Mouse (Mus musculus): ENCODE results near the gene Becn1. TPM values are rescaled to one million over a fixed set of nuclear protein-coding genes. Genes with fewer than 3 reads are reported as not detected.
A peak's percentile ranks its signal among the peaks of the same experiment; 100 is the strongest.

The Becn1 gene
- polyA plus RNA-seq, 1 experiment from 2014 or later: 138 TPM

DNA sequence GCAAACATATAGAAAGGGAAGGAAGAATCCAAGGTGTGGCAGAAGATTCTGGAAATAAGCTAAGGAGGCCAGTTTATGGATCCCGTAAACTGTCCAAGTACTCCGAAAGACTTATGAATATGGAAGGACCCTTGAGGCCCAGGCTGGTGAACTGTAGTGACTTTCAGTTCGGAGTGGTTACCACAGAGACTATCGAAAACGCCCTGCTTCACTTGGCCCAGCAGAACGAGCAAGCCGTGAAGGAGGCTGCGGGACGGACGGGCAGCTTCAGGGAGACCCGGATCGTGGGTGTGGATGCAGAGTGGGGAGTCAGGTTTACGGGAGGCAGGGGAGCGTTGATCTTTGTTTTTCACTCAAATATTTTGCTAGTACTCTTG, 22.9 kb downstream of the Becn1 start:
- no peak overlapping the region; the same call in 1 of the 2 replicates for H3K9ac ChIP-seq (ENCODE audit: low read depth, low read length)
- peaks cover 2% of the 10 kb centered on the region; the same call in 1 of the 2 replicates for H3K36me3 ChIP-seq (ENCODE audit: control insufficient read depth, insufficient read depth, low read length)
- H3K4me1 ChIP-seq (ENCODE audit: control insufficient read depth, insufficient read depth, low read length): peaks cover 20% of the 10 kb centered on the region
- 44% methylated on average over 14 of the region's 14 CpGs for WGBS (ENCODE audit: insufficient replicate concordance)
- 0 out of 2 replicates have a peak, but pooled peaks cover 5% of the 10 kb centered on the region for H3K27me3 ChIP-seq (ENCODE audit: control insufficient read depth, insufficient read depth, low read length)
- no peak overlapping the region for H3K27ac ChIP-seq (ENCODE audit: low read depth, low read length)
- peak overlapping the region; percentile 72 for H3K4me3 ChIP-seq (ENCODE audit: low read depth, low read length)
- H3K9me3 ChIP-seq (replicated peaks; ENCODE audit: control insufficient read depth, low read length): no peaks in the 10 kb centered on the region
- peak overlapping the region; percentile 75 for H3K4me2 ChIP-seq
- ATAC-seq (replicated peaks; ENCODE audit: insufficient number of reproducible peaks, low FRiP score, low TSS enrichment): no peak; the same call in 1 of the 2 replicates

DNA sequence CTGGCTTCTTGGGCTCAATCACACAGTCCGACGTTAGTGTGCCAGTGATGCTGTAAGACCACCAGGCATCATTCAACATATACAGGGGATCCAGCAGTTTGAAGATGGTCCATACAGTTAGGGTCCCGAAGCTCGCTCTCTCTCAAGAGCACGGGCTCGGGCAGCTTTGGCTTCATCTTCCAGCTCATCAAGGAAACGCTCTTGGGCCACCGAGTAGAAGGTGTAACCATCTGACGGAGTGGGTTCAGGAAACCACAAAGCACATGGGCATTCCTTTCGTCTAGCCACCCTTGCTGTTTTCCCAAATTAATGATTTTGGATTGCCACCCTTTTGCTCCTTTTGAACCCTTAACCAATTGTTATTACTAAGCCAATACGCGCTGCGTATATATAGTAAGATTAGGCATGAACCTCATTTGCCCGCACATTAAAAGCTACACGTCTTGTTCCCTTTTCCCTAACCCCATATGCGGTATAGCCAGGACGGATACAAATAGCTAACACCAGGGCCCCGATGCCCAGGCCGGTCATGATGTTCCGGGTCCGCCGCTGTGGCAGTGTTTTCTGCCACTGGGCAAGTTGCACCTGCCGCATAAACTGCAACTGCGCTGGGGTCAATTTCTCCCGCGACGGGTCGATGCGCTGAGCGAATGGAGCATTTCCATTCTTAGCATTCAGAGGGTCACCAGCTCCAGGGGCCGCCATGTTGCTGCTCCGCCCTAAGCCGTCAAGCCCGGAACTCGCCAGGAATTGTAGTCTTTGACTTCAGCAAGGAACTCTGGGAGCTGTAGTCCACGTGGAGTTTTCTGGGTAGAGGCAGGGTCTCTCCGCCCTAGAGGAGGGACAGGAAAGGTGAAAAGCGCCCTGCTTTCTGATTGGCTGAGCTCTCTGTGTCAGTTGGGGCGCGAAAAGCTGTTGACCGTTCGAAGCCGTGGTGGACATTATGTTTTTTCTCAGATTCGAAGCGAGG, 23.6 kb downstream of the Becn1 start, which contains the start of the genes Cntd1 and Coa3:
Gene Cntd1 (plus strand): TSS at position 790 of the 970 bp plus-strand sequence.
Gene Coa3 (minus strand): TSS at position 892 of the 970 bp plus-strand sequence.
- ATAC-seq (replicated peaks; ENCODE audit: insufficient number of reproducible peaks, low FRiP score, low TSS enrichment): peak; percentile 89
- H3K9ac ChIP-seq (ENCODE audit: low read depth, low read length): peak within 1 kb of the TSS; percentile 77
- peaks cover 2% of the 10 kb centered on the region; the same call in 1 of the 2 replicates for H3K36me3 ChIP-seq (ENCODE audit: control insufficient read depth, insufficient read depth, low read length)
- H3K27me3 ChIP-seq (ENCODE audit: control insufficient read depth, insufficient read depth, low read length): 0 out of 2 replicates have a peak, but pooled peaks cover 5% of the 10 kb centered on the region
- 8% methylated on average over 45 of the region's 45 CpGs for WGBS (ENCODE audit: insufficient replicate concordance)
- H3K9me3 ChIP-seq (replicated peaks; ENCODE audit: control insufficient read depth, low read length): no peaks in the 10 kb centered on the region
- H3K27ac ChIP-seq (ENCODE audit: low read depth, low read length): peak within 1 kb of the TSS; percentile 50
- H3K4me1 ChIP-seq (ENCODE audit: control insufficient read depth, insufficient read depth, low read length): peaks cover 20% of the 10 kb centered on the region
- H3K4me3 ChIP-seq (ENCODE audit: low read depth, low read length): peak within 1 kb of the TSS; percentile 72
- H3K4me2 ChIP-seq: peak within 1 kb of the TSS; percentile 75

DNA sequence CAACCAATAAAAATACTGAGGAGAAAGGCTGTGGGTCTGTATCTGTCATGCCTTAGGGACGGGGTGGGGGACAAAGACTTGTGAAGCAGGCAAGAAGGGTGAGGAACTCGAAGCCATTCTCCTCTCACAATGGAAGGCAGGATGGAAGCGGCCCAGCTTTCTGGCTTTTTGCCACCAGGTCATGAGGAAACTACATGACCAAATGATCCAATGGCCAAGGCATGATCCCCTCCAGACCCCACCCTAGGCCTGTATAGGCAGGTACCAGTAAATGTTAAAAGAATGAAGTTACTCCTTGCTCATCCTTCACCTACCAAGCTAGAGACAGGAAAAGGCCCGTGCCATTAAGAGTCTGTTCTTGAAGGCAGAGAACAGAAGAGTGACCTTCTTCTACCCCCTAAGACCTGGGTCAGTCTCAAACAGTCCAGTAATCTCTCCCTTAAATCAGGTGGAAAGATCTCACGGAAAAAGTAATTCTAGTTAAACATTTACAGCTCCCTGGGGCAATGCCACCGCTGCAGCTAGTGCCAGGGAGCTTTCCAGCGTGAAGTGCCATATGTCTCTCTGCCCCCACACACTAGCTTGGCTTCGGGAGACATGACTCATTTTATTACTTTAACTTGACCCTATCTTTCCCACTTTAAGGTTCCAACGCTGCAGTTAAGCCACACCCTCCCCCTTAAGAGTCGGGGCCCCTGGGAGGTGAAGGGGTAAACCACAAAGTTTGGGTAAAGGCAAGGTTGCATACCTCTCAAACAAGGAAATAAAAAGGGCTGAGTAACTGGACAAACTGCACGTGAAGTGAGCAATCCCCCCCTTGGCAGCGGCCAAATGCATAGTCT, 24.5 kb downstream of the Becn1 start:
- Histone ChIP-seq H3K27me3 (ENCODE audit: control insufficient read depth, insufficient read depth, low read length) (0 out of 2 replicates have a peak, but pooled peaks cover 5% of the 10 kb centered on the region), H3K9me3 (replicated peaks; ENCODE audit: control insufficient read depth, low read length) (no peaks in the 10 kb centered on the region), H3K9ac (ENCODE audit: low read depth, low read length) (peak overlapping the region; percentile 77), H3K27ac (ENCODE audit: low read depth, low read length) (no peak overlapping the region), H3K36me3 (ENCODE audit: control insufficient read depth, insufficient read depth, low read length) (peaks cover 2% of the 10 kb centered on the region; the same call in 1 of the 2 replicates), H3K4me3 (ENCODE audit: low read depth, low read length) (peak overlapping the region; percentile 72), H3K4me2 (peak overlapping the region; percentile 75), H3K4me1 (ENCODE audit: control insufficient read depth, insufficient read depth, low read length) (peaks cover 20% of the 10 kb centered on the region)
- ATAC-seq (replicated peaks; ENCODE audit: insufficient number of reproducible peaks, low FRiP score, low TSS enrichment): no peak
- WGBS (ENCODE audit: insufficient replicate concordance): 72% methylated on average over 12 of the region's 12 CpGs

DNA sequence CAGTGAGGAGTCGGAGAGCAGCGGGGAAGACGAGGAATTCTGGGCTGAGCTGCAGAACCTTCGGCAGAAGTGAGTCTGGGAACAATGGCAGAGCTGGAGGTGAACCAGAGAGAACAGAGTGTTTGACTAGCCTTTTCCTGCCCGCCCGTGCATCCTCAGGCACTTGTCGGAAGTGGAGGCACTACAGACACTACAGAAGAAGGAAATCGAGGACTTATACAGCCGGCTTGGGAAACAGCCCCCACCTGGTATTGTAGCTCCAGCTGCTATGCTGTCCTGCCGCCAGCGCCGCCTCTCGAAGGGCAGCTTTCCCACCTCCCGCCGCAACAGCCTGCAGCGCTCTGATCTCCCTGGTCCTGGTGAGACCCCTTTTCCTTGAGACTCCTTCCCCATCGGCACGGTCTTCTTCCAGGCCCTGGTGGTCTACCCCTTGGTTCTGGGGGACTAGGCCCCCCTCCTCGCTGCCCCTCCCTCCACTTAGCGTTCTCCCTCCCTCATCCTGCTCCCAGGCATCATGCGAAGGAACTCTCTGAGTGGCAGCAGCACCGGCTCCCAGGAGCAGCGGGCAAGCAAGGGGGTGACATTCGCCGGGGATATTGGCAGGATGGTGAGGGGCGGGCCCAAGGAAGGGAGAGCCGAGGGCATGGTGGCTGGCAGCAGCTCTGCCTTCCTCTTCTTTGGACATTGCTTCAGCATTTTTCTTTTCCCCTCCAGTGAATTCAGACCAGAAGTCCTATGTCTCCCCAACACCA, 25.6 kb downstream of the Becn1 start:
- Histone ChIP-seq H3K4me2 (peak overlapping the region; percentile 47), H3K27me3 (ENCODE audit: control insufficient read depth, insufficient read depth, low read length) (0 out of 2 replicates have a peak, but pooled peaks cover 5% of the 10 kb centered on the region), H3K9me3 (replicated peaks; ENCODE audit: control insufficient read depth, low read length) (no peaks in the 10 kb centered on the region), H3K4me1 (ENCODE audit: control insufficient read depth, insufficient read depth, low read length) (peaks cover 20% of the 10 kb centered on the region), H3K4me3 (ENCODE audit: low read depth, low read length) (0 out of 2 replicates have a peak overlapping the region, but pooled peaks have one; percentile 2), H3K36me3 (ENCODE audit: control insufficient read depth, insufficient read depth, low read length) (peaks cover 2% of the 10 kb centered on the region; the same call in 1 of the 2 replicates), H3K9ac (ENCODE audit: low read depth, low read length) (no peak overlapping the region), H3K27ac (ENCODE audit: low read depth, low read length) (no peak overlapping the region)
- ATAC-seq (replicated peaks; ENCODE audit: insufficient number of reproducible peaks, low FRiP score, low TSS enrichment): no peak
- WGBS (ENCODE audit: insufficient replicate concordance): 31% methylated on average over 27 of the region's 27 CpGs

DNA sequence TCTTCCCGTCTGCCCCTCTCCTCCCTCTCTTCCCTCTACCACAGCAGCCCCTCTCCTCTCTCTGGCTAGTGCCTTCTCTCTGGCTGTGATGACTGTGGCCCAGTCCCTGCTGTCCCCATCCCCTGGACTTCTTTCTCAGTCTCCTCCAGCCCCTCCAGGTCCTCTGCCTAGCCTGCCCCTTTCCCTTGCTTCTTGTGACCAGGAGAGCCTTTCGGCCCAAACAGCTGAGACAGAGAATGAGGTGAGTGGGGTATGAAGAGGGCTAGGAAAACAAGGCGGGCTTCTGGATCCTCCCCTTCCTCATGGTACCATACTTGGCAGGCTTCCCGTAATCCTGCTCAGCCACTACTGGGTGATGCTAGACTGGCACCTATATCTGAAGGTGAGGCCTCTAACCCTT, 26.8 kb downstream of the Becn1 start:
- no peak overlapping the region for H3K27ac ChIP-seq (ENCODE audit: low read depth, low read length)
- no peak overlapping the region for H3K4me3 ChIP-seq (ENCODE audit: low read depth, low read length)
- 67% methylated on average over 4 of the region's 4 CpGs for WGBS (ENCODE audit: insufficient replicate concordance)
- H3K36me3 ChIP-seq (ENCODE audit: control insufficient read depth, insufficient read depth, low read length): peaks cover 2% of the 10 kb centered on the region; the same call in 1 of the 2 replicates
- ATAC-seq (replicated peaks; ENCODE audit: insufficient number of reproducible peaks, low FRiP score, low TSS enrichment): no peak
- H3K27me3 ChIP-seq (ENCODE audit: control insufficient read depth, insufficient read depth, low read length): 0 out of 2 replicates have a peak, but pooled peaks cover 5% of the 10 kb centered on the region
- H3K9ac ChIP-seq (ENCODE audit: low read depth, low read length): no peak overlapping the region
- H3K4me1 ChIP-seq (ENCODE audit: control insufficient read depth, insufficient read depth, low read length): peaks cover 20% of the 10 kb centered on the region
- no peak overlapping the region for H3K4me2 ChIP-seq
- H3K9me3 ChIP-seq (replicated peaks; ENCODE audit: control insufficient read depth, low read length): no peaks in the 10 kb centered on the region

DNA sequence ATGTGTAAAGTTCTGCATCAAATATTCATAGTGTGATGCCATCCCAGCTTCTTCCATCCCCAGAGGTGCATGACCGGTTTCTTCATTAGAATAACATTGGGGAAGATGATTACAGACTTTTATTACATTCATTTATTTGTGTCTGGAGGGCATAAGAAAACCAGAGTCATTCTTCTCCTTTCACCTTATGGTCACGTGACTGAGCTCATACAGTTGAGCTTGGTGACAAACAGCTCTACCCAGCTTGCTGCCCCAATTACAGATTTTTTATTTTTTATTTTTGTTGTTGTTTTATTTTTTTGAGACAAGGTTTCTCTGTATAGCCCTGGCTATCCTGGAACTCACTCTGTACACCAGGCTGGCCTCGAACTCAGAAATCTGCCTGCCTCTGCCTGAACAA, 29.6 kb downstream of the Becn1 start:
- peaks cover 16% of the 10 kb centered on the region for H3K4me1 ChIP-seq (ENCODE audit: control insufficient read depth, insufficient read depth, low read length)
- no peak overlapping the region for H3K9ac ChIP-seq (ENCODE audit: low read depth, low read length)
- no peak overlapping the region for H3K4me3 ChIP-seq (ENCODE audit: low read depth, low read length)
- 85% methylated on average over 3 of the region's 3 CpGs for whole genome bisulfite sequencing (ENCODE audit: insufficient replicate concordance)
- peaks cover 5% of the 10 kb centered on the region; the same call in 1 of the 2 replicates for H3K27me3 ChIP-seq (ENCODE audit: control insufficient read depth, insufficient read depth, low read length)
- no peaks in the 10 kb centered on the region for H3K9me3 ChIP-seq (replicated peaks; ENCODE audit: control insufficient read depth, low read length)
- no peak for ATAC-seq (replicated peaks; ENCODE audit: insufficient number of reproducible peaks, low FRiP score, low TSS enrichment)
- H3K36me3 ChIP-seq (ENCODE audit: control insufficient read depth, insufficient read depth, low read length): peaks cover 2% of the 10 kb centered on the region; the same call in 1 of the 2 replicates
- H3K4me2 ChIP-seq: no peak overlapping the region
- H3K27ac ChIP-seq (ENCODE audit: low read depth, low read length): no peak overlapping the region

DNA sequence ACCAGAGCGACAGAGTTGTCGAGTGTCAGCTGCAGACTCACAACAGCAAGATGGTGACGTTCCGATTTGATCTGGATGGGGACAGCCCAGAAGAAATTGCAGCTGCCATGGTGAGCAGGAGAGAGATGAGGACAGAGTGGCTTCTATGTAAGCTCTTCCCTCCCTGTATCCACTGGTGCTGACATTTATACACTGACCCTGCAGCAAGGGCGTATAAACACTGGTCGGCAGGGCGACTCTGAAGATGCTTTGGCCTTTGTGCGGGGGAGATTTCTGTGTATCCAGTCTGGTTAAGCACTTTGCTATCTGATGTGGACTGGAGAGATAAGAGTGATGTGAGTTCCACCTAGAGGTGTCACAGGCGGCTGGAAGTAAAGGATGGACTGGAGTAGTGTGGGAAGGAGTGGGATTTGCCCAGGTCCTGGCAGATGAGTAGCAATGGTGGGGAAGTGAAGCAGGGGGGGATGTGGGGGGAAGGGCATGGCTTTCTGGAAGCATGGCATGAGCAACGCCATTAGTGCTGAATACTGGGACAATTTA, 32.4 kb downstream of the Becn1 start:
- peak overlapping the region; percentile 20 for H3K4me2 ChIP-seq
- peaks cover 13% of the 10 kb centered on the region for H3K27me3 ChIP-seq (ENCODE audit: control insufficient read depth, insufficient read depth, low read length)
- 16% methylated on average over 10 of the region's 10 CpGs for WGBS (ENCODE audit: insufficient replicate concordance)
- ATAC-seq (replicated peaks; ENCODE audit: insufficient number of reproducible peaks, low FRiP score, low TSS enrichment): no peak
- H3K36me3 ChIP-seq (ENCODE audit: control insufficient read depth, insufficient read depth, low read length): no peaks in the 10 kb centered on the region
- peaks cover 13% of the 10 kb centered on the region for H3K4me1 ChIP-seq (ENCODE audit: control insufficient read depth, insufficient read depth, low read length)
- H3K4me3 ChIP-seq (ENCODE audit: low read depth, low read length): no peak overlapping the region
- no peak overlapping the region for H3K27ac ChIP-seq (ENCODE audit: low read depth, low read length)
- no peak overlapping the region for H3K9ac ChIP-seq (ENCODE audit: low read depth, low read length)
- H3K9me3 ChIP-seq (replicated peaks; ENCODE audit: control insufficient read depth, low read length): no peaks in the 10 kb centered on the region

Data from heart, embryonic 11.5 days (tissue).